Mouse (Mus musculus) embryonic facial prominence, embryonic 12.5 days (tissue): ENCODE results near the gene Hyls1. TPM values are rescaled to one million over a fixed set of nuclear protein-coding genes. Genes with fewer than 3 reads are reported as not detected.

Source experiments
- ATAC-seq: fragments of 200-750 bp; cut with Nextera tagmentation; 2 replicates; pipeline ENCODE4 v1.8.0; 2017; ENCODE audit not compliant: insufficient number of reproducible peaks, insufficient read depth, low FRiP score, low TSS enrichment
- H3K27ac ChIP-seq: fragments of 300-500 bp; sonication (generic); 2 replicates; pipeline ENCODE4 v1.5.1; 2016; ENCODE audit warnings: mild to moderate bottlenecking
- H3K27me3 ChIP-seq: fragments of 300-500 bp; sonication (generic); 2 replicates; pipeline ENCODE4 v1.6.1; 2016; ENCODE audit warnings: mild to moderate bottlenecking, moderate library complexity
- H3K36me3 ChIP-seq: fragments of 300-500 bp; sonication (generic); 2 replicates; pipeline ENCODE4 v1.6.1; 2016; ENCODE audit warnings: mild to moderate bottlenecking
- H3K4me1 ChIP-seq: fragments of 300-500 bp; sonication (generic); 2 replicates; pipeline ENCODE4 v1.6.1; 2016
- H3K4me2 ChIP-seq: fragments of 300-500 bp; sonication (generic); replicated peaks from 2 replicates; pipeline ENCODE4 v1.6.1; 2016; ENCODE audit warnings: mild to moderate bottlenecking, moderate library complexity
- H3K4me3 ChIP-seq: fragments of 300-500 bp; sonication (generic); 2 replicates; pipeline ENCODE4 v1.5.1; 2016; ENCODE audit warnings: mild to moderate bottlenecking
- H3K9ac ChIP-seq: fragments of 300-500 bp; sonication (generic); 2 replicates; pipeline ENCODE4 v1.6.1; 2016; ENCODE audit warnings: mild to moderate bottlenecking, moderate library complexity
- H3K9me3 ChIP-seq: fragments of 300-500 bp; sonication (generic); 2 replicates; pipeline ENCODE4 v1.6.1; 2016; ENCODE audit warnings: mild to moderate bottlenecking, moderate library complexity
- WGBS: fragments of 180-500 bp; shearing (Covaris S2); methylation state at CpG from one replicate; pipeline ENCODE4 v1.1.7; 2016; 5-methylcytosine and 5-hydroxymethylcytosine counted together
- polyA plus RNA-seq: library from polyadenylated mRNA; unstranded; fragments of >200 nt; fragmentation: Nextera tagmentation; extraction: Ambion mirVana; gene quantifications from 2 replicates; pipeline ENCODE4 v1.2.1, GENCODE M21; 2016

The Hyls1 gene
- polyA plus RNA-seq, 1 experiment from 2014 or later = 23.6 TPM

DNA sequence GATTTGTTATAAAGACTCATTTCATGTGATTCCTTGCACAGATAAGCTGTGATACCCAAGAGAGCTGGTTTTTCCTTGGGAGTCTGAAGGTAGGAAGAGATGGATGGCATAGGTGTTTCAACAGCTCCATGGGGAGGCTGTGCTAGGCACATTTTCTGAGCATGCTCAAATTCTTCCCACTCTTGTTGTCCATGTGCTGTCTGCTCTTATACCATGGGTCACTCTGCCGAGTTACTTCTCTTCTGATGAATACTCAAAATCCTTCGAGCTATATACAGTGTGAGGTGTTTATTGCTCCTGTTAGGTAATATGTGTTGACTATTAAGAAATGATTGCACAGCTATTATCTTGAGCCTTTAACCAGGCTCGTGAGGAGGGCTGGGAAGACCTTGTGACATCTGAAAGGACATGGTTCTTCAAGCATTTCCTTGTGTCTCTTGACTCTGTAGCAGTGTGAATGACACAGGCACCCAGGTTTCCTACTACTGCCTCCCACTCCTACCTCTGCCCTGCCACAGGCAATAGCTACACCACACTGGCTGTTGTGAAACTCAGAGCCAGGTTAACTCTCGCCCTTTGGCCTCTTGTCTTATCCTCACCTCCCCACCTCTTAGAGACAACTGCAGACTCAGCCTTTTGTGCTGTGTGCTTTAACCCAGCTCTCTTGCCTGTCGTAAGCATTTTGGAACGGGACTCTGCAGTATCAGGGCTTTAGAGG is 49.4 kb downstream of the Hyls1 start:
- WGBS = 77% methylated on average over 6 of the region's 6 CpGs
- Histone ChIP-seq H3K4me1 (peaks cover 19% of the 10 kb centered on the region), H3K9ac (no peak overlapping the region), H3K4me2 (no peak overlapping the region), H3K36me3 (no peaks in the 10 kb centered on the region), H3K4me3 (no peak overlapping the region), H3K9me3 (no peaks in the 10 kb centered on the region), H3K27ac (no peak overlapping the region), H3K27me3 (no peaks in the 10 kb centered on the region)
- no peak for ATAC-seq

DNA sequence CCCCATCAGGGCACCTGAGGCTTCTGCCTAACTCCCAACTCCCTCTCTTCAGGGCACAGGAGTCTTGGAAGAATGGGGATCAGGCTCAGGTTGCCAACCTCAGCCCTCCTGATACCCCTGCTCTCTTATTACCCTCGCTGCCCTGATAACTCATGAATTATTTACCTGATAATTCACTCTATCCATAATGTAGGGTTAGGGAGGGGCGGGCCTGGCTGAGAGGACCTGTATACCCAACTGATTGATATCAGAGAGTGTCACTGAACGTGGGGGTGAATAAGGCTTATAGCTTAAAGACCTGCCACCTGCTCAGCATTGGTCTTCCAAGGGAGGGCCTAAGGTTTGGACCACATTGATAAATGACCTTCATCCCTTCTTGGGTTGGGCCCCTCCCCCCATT is 52.0 kb downstream of the Hyls1 start, which contains the start of gene Gm1113:
Gm1113 (minus strand) TSS at position 101 of the 400 bp plus-strand sequence.
- no peak within 1 kb of the TSS for H3K4me2 ChIP-seq
- no peak within 1 kb of the TSS for H3K9ac ChIP-seq
- no peaks in the 10 kb centered on the region for H3K9me3 ChIP-seq
- WGBS = 86% methylated on average over 3 of the region's 3 CpGs
- no peak within 1 kb of the TSS for H3K4me3 ChIP-seq
- ATAC-seq = no peak
- peaks cover 7% of the 10 kb centered on the region; the same call in 1 of the 2 replicates for H3K4me1 ChIP-seq
- no peak within 1 kb of the TSS for H3K27ac ChIP-seq
- H3K36me3 ChIP-seq = no peaks in the 10 kb centered on the region
- no peaks in the 10 kb centered on the region; the same call in 1 of the 2 replicates for H3K27me3 ChIP-seq

GRCm38 (mm10) chr9:35516711-35517110 is 53.5 kb downstream of the Hyls1 start:
- Histone ChIP-seq H3K9me3 (no peaks in the 10 kb centered on the region), H3K4me2 (no peak overlapping the region), H3K9ac (no peak overlapping the region), H3K4me3 (no peak overlapping the region), H3K36me3 (no peaks in the 10 kb centered on the region), H3K4me1 (0 out of 2 replicates have a peak, but pooled peaks cover 5% of the 10 kb centered on the region), H3K27ac (no peak overlapping the region), H3K27me3 (no peaks in the 10 kb centered on the region; the same call in 1 of the 2 replicates)
- 93% methylated on average over 16 of the region's 16 CpGs for WGBS
- no peak for ATAC-seq

- no peak overlapping the region for H3K4me3 ChIP-seq
- no peaks in the 10 kb centered on the region for H3K36me3 ChIP-seq
- H3K4me1 ChIP-seq = 0 out of 2 replicates have a peak, but pooled peaks cover 1% of the 10 kb centered on the region
- no peak overlapping the region for H3K27ac ChIP-seq
- H3K4me2 ChIP-seq = no peak overlapping the region
- no peak overlapping the region for H3K9ac ChIP-seq
- no peaks in the 10 kb centered on the region for H3K9me3 ChIP-seq
- 88% methylated on average over 5 of the region's 5 CpGs for WGBS
- H3K27me3 ChIP-seq = peaks cover 2% of the 10 kb centered on the region; the same call in 1 of the 2 replicates
- no peak for ATAC-seq
These were observed 54.0 kb downstream of the Hyls1 start for GRCm38 (mm10) chr9:35516182-35516581.

- WGBS = 80% methylated on average over 4 of the region's 4 CpGs
- H3K9ac ChIP-seq = no peak overlapping the region
- H3K9me3 ChIP-seq = no peaks in the 10 kb centered on the region
These were observed 56.3 kb downstream of the Hyls1 start for GRCm38 (mm10) chr9:35513900-35514299.

More at GRCm38 (mm10) chr9:35513900-35514299, 56.3 kb downstream of the Hyls1 start:
- H3K4me3 ChIP-seq = no peak overlapping the region
- H3K27me3 ChIP-seq = peaks cover 5% of the 10 kb centered on the region; the same call in 1 of the 2 replicates
- H3K27ac ChIP-seq = no peak overlapping the region
- no peak overlapping the region for H3K4me2 ChIP-seq
- no peaks in the 10 kb centered on the region for H3K36me3 ChIP-seq
- no peak for ATAC-seq
- H3K4me1 ChIP-seq = no peaks in the 10 kb centered on the region

Other genes starting within 250 kb of the Hyls1 start
- gene Cdon, start 149.3 kb downstream of the Hyls1 start, polyA plus RNA-seq = 18.3 and 20.8 TPM in 2 replicates
- gene Gm1113, start 52.1 kb downstream of the Hyls1 start, polyA plus RNA-seq = not detected in 2 replicates
- 6.2 and 6.4 TPM in 2 replicates for gene Ddx25, start 11.9 kb downstream of the Hyls1 start, polyA plus RNA-seq
- 20.9 and 21.4 TPM in 2 replicates for gene Pus3, start 11.8 kb downstream of the Hyls1 start, polyA plus RNA-seq
- gene Pate2, start 114 bp downstream of the Hyls1 start, polyA plus RNA-seq = 1.2 and 1.3 TPM in 2 replicates
- gene Pate4, start 41.5 kb upstream of the Hyls1 start, polyA plus RNA-seq = not detected in 2 replicates
- gene Pate3, start 77.8 kb upstream of the Hyls1 start, polyA plus RNA-seq = not detected in 2 replicates
- gene Pate1, start 117.0 kb upstream of the Hyls1 start, polyA plus RNA-seq = not detected in 2 replicates
- not detected in 2 replicates for gene Gm17677, start 170.7 kb upstream of the Hyls1 start, polyA plus RNA-seq
- gene Gm17727, start 207.7 kb upstream of the Hyls1 start, polyA plus RNA-seq = not detected in 2 replicates
- not detected in 2 replicates for gene Gm27235, start 219.7 kb upstream of the Hyls1 start, polyA plus RNA-seq
- gene D730048I06Rik, start 219.7 kb upstream of the Hyls1 start, polyA plus RNA-seq = not detected in 2 replicates